Mouse (Mus musculus) fibroblast of lung, adult 2 months (primary cell): Measurements from ENCODE around the gene Tfe3.
"Not testable (repeated sequence)": the region's sequence is repeated elsewhere in the genome, so short reads cannot be mapped to it uniquely, and the experiment has no call there.

ENCODE experiments used
- DNase-seq: peaks from one replicate; pipeline ENCODE4 v3.0.0-alpha.2; 2011; ENCODE audit warnings: low read depth

The Tfe3 gene

GRCm38 (mm10) chrX:7815016-7815415 lies 52.7 kb downstream of the Tfe3 start:
- not testable (repeated sequence) for DNase-seq

GRCm38 (mm10) chrX:7821865-7822779 lies 59.8 kb downstream of the Tfe3 start, which contains the start of gene Kcnd1:
Kcnd1 (plus strand) TSS chrX:7822289.
- DNase-seq, result peak; percentile 23
